Mouse (Mus musculus): ENCODE results near the gene Hps4. TPM values are rescaled to one million over a fixed set of nuclear protein-coding genes. Genes with fewer than 3 reads are reported as not detected.

Gene Hps4
- polyA plus RNA-seq, 1 experiment, result 53.5 TPM

DNA sequence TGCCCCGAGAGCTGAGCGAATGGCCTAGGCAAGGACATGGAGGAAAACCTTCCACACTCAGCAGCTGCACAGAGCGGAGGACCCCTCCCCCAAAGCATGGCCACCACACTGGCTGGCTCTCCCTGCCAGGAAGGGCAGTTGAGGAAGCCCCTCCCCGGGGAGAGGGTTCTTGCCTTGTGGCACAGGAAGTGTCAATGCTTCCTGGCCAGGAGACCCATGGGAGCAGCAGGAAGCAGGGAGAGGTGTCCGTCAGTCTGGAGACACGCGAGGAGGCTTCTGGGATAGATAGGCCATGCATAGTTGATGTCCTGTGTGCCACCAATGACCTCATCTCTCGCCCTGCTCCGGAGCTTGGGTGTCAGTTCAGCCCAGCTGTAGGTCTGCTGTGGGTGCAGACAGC is 13.4 kb downstream of the Hps4 start:
- Histone ChIP-seq H3K4me3 (ENCODE audit: insufficient read depth, low read length) (no peak overlapping the region), H3K27ac (ENCODE audit: insufficient read depth, low read length) (no peak overlapping the region), H3K4me1 (ENCODE audit: control insufficient read depth, insufficient read depth, low read length) (0 out of 2 replicates have a peak, but pooled peaks cover 1% of the 10 kb centered on the region)
- TF ChIP-seq CTCF (IDR thresholded peaks at IDR 0.05; ENCODE audit: extremely low read depth, insufficient read depth, low read length) (no peak), POLR2A (IDR thresholded peaks at IDR 0.05; ENCODE audit: extremely low read depth, insufficient read depth, low read length) (no peak)

DNA sequence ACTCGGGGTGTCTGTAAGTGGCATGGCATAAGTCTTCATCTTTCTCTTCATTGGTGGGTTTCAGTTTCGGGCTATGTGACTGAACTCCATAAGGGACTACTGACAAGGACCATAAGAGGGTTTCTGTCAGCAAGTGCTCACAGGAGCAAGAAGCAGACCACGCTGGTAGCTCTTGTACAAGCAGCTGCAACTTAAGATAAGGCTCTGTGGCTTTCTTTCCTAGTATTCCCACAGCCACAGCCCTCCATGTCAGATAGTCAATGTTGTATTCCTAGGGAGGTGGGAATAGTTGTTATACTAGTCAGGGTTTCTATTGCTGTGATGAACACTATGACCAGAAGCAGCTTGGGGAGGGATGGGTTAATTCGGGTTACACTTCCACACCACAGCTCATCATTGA is 16.6 kb downstream of the Hps4 start:
- Histone ChIP-seq H3K27ac (ENCODE audit: insufficient read depth, low read length) (no peak overlapping the region), H3K4me1 (ENCODE audit: control insufficient read depth, insufficient read depth, low read length) (no peaks in the 10 kb centered on the region), H3K4me3 (ENCODE audit: insufficient read depth, low read length) (no peak overlapping the region)
- TF ChIP-seq POLR2A (IDR thresholded peaks at IDR 0.05; ENCODE audit: extremely low read depth, insufficient read depth, low read length), result no peak
- no peak for TF ChIP-seq CTCF (IDR thresholded peaks at IDR 0.05; ENCODE audit: extremely low read depth, insufficient read depth, low read length)

DNA sequence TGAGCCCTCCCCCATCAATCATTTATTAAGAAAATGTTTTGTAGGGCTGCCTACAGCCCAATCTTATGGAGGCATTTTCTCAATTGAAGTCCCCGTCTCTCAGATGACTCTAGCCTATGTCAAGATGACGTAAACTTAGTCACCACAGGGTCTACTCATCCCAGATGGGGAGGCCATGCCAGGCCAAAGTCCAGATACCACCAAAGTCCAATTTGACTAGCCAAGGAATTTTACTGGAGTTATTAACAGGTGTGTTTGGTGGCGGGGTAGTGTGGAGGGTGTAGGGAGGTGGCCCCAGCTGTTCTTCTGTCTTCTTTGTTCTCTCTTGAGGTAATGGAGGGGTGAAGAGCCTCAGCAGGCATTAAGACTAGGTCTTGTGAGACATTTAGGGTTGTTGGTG is 17.2 kb downstream of the Hps4 start:
- Histone ChIP-seq H3K27ac (ENCODE audit: insufficient read depth, low read length) (no peak overlapping the region), H3K4me3 (ENCODE audit: insufficient read depth, low read length) (no peak overlapping the region), H3K4me1 (ENCODE audit: control insufficient read depth, insufficient read depth, low read length) (no peaks in the 10 kb centered on the region)
- TF ChIP-seq CTCF (IDR thresholded peaks at IDR 0.05; ENCODE audit: extremely low read depth, insufficient read depth, low read length) (no peak), POLR2A (IDR thresholded peaks at IDR 0.05; ENCODE audit: extremely low read depth, insufficient read depth, low read length) (no peak)

DNA sequence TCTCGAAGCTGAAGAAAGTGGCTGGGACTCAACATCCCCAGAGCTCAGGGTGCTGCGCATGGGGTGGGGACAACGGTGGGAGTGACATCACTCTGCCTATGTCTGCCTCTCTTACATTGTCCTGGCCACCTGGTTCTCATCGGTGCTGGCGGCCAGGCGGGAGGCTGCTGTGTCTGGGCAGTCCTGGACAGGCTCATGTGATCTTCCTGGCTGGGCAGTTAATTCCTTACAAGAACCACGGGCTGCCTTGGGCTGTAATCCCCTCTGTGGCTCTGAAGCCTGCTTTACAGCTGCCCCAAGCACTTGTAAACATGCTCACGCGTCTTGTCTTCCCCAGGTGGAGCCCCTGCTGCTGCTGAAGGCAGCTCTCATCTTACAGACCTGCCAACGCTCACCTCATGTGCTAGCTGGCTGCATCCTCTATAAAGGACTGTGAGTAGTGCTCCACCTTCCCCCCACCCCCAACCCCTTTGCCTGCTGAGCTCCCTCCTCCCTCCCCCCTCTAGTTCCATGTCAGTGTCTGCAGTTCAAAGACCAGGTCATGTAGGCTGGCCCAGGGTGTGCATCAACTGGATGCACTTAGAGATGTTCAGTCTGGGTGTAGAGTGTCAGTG is 21.4 kb downstream of the Hps4 start:
- H3K4me3 ChIP-seq (ENCODE audit: insufficient read depth, low read length), result no peak overlapping the region
- no peak overlapping the region for H3K27ac ChIP-seq (ENCODE audit: insufficient read depth, low read length)
- TF ChIP-seq CTCF (IDR thresholded peaks at IDR 0.05; ENCODE audit: extremely low read depth, insufficient read depth, low read length) (no peak), POLR2A (IDR thresholded peaks at IDR 0.05; ENCODE audit: extremely low read depth, insufficient read depth, low read length) (no peak)
- H3K4me1 ChIP-seq (ENCODE audit: control insufficient read depth, insufficient read depth, low read length), result no peaks in the 10 kb centered on the region

DNA sequence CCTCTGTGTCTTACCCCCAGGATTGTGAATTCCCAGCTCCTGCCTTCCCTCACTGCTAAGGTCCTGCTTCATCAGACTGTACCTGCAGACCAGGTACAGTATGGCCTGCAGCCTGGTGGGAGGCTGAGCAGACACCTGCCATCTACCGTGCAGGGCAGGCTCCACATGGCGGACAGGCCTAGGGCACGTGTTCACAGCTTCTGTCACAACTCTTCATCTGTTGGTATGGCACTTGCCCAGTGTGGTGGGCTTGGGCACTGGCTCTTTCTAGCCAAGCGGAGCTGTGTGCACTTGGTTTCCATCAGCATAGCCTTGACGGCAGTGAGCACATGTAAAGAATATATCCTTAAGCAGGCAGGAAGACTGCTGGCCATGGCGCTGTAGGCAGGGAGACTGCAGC is 24.0 kb downstream of the Hps4 start:
- TF ChIP-seq CTCF (IDR thresholded peaks at IDR 0.05; ENCODE audit: extremely low read depth, insufficient read depth, low read length) (no peak), POLR2A (IDR thresholded peaks at IDR 0.05; ENCODE audit: extremely low read depth, insufficient read depth, low read length) (no peak)
- H3K4me1 ChIP-seq (ENCODE audit: control insufficient read depth, insufficient read depth, low read length), result peaks cover 8% of the 10 kb centered on the region
- H3K27ac ChIP-seq (ENCODE audit: insufficient read depth, low read length), result no peak overlapping the region
- no peak overlapping the region for H3K4me3 ChIP-seq (ENCODE audit: insufficient read depth, low read length)

DNA sequence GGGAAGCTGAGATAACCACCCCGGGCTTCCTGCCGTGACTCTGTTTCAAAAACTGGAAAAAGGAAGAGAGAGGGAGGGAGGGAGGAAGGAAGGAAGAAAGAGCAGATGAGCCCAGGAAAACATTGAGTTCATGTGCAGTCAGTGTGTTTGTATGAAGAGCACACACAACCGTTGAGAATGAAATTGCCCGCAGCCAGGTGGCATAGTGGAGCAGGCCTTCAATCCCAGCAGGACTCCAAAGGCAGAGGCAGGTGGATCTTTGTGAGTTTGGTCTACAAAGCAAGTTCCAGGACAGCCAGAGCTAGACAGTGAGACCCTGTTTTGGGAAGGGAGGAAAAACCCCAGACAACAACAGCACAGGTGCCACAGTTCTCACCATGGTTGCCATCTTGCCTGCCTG is 24.5 kb downstream of the Hps4 start:
- TF ChIP-seq POLR2A (IDR thresholded peaks at IDR 0.05; ENCODE audit: extremely low read depth, insufficient read depth, low read length) (no peak), CTCF (IDR thresholded peaks at IDR 0.05; ENCODE audit: extremely low read depth, insufficient read depth, low read length) (peak; percentile 37; the same call in 1 of the 2 replicates)
- peaks cover 11% of the 10 kb centered on the region for H3K4me1 ChIP-seq (ENCODE audit: control insufficient read depth, insufficient read depth, low read length)
- H3K27ac ChIP-seq (ENCODE audit: insufficient read depth, low read length), result no peak overlapping the region
- H3K4me3 ChIP-seq (ENCODE audit: insufficient read depth, low read length), result no peak overlapping the region

DNA sequence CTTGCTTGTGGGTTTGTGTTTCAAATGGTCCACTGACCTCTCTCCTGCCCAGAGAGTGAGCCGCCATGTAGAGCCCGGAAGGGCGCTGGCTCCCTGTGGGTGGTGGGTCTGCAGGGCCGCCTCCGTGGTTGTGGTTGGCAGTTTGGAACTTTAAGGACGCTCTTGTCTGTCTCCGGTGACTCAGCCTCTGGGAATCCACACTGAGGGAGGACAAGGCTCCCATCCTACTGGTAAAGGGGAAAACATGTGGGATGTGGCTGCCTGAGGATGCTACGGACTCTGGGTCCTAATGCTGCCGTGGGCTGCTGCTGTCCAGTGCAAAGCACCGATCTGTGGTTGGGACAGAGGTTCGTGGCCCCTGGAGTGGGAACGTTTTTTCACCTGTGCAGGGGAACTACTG is 25.0 kb downstream of the Hps4 start:
- Histone ChIP-seq H3K27ac (ENCODE audit: insufficient read depth, low read length) (no peak overlapping the region), H3K4me1 (ENCODE audit: control insufficient read depth, insufficient read depth, low read length) (peaks cover 13% of the 10 kb centered on the region), H3K4me3 (ENCODE audit: insufficient read depth, low read length) (no peak overlapping the region)
- no peak for TF ChIP-seq CTCF (IDR thresholded peaks at IDR 0.05; ENCODE audit: extremely low read depth, insufficient read depth, low read length)

DNA sequence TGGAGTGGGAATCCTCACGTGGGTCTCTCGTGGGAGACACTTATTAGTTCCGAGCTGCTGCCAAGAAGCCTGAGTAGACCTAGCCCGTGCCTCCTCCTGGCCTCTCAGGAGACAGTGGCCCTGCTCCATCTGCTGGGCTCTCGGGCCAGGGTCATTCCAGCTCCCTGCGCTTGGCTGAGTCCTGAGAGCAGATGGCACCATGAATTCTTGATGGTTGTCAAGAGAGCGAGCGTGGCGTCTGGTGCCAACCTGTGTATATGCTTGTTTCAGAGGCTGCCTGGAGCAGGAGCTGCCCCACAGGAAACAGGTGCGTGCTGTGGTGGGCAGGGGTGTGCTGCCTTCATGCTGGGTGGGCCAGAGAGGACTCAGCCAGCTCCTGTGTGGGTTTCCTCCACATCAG is 25.8 kb downstream of the Hps4 start:
- H3K4me1 ChIP-seq (ENCODE audit: control insufficient read depth, insufficient read depth, low read length), result peaks cover 13% of the 10 kb centered on the region
- no peak overlapping the region for H3K4me3 ChIP-seq (ENCODE audit: insufficient read depth, low read length)
- H3K27ac ChIP-seq (ENCODE audit: insufficient read depth, low read length), result no peak overlapping the region
- TF ChIP-seq CTCF (IDR thresholded peaks at IDR 0.05; ENCODE audit: extremely low read depth, insufficient read depth, low read length) (no peak), POLR2A (IDR thresholded peaks at IDR 0.05; ENCODE audit: extremely low read depth, insufficient read depth, low read length) (no peak)

DNA sequence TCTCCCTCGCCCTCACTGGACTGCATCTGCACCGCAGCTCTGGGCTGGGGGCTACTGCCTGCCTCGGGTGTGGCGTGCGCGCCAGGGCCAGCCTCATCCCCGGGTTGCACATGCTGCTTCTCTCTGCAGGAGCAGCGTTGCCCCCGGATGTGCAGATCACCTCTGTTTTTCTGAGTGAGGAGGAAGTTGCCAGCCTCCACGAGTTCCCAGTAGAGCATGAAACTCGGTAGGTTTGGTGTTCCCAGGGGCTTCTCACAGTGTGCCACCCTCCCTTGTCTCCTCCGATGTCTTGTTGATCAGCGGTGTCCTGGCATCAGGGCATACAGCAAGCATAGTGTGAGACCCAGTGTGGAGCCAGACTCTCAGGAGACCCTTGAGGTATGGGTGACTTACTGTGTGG is 26.4 kb downstream of the Hps4 start:
- Histone ChIP-seq H3K4me3 (ENCODE audit: insufficient read depth, low read length) (no peak overlapping the region), H3K4me1 (ENCODE audit: control insufficient read depth, insufficient read depth, low read length) (peaks cover 13% of the 10 kb centered on the region), H3K27ac (ENCODE audit: insufficient read depth, low read length) (no peak overlapping the region)
- TF ChIP-seq CTCF (IDR thresholded peaks at IDR 0.05; ENCODE audit: extremely low read depth, insufficient read depth, low read length), result no peak
- no peak for TF ChIP-seq POLR2A (IDR thresholded peaks at IDR 0.05; ENCODE audit: extremely low read depth, insufficient read depth, low read length)

DNA sequence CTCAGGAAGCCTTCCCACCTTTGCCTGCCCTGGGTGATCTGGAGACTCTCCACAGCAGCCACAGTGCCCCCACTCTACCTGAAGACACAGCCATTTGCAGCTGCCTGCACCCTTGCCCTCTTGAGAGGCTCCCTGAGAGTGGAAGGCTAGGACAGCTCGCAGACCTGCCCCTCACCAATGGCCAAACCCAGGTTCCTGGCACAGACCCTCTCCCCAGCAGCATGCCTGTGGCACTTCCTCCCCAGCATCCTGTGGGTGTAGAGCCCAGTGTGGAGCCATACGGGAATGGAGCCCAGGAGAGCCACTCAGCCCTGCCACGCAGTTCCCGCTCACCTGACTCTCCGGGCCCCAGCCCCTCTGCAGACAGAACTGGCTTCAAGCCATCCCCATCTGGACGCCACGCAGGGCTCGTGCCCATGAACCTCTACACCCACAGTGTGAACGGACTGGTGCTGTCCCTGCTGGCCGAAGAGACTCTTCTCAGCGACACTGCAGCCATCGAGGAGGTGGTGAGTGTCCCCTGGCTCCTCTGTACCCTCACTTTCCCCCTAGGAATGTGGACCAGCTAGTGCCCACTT is 27.4 kb downstream of the Hps4 start:
- H3K4me1 ChIP-seq (ENCODE audit: control insufficient read depth, insufficient read depth, low read length), result peaks cover 13% of the 10 kb centered on the region
- H3K27ac ChIP-seq (ENCODE audit: insufficient read depth, low read length), result no peak overlapping the region

More for the DNA sequence above, 27.4 kb downstream of the Hps4 start:
- TF ChIP-seq CTCF (IDR thresholded peaks at IDR 0.05; ENCODE audit: extremely low read depth, insufficient read depth, low read length) (no peak), POLR2A (IDR thresholded peaks at IDR 0.05; ENCODE audit: extremely low read depth, insufficient read depth, low read length) (no peak)
- H3K4me3 ChIP-seq (ENCODE audit: insufficient read depth, low read length), result no peak overlapping the region
